Mouse (Mus musculus) 3T3-L1 (cell line): Measurements from ENCODE around the gene Abcc2.

Experiments used
- DNase-seq: peaks from one replicate; pipeline ENCODE4 v3.0.0-alpha.2; 2015; ENCODE audit warnings: low read depth, low spot score

Abcc2 gene

DNA sequence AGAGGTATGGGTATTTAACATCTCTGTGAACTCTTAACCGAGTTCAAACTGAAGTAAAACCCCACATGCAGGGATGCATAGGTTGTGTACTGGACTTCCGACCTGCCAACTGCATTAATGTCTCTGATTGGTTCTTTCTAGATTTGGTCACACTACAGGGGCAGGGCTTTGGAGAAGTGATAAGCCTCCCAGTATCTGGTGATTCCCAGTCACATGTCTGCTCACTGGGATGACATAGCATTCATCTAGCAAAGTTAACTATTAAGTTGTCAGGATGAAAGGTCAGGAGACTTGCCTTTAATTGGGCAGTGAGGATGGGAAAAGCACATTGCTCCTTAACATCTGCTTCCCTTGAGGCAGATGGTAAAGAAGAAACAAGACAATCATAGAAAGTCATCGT is at the start of gene Abcc2:
Gene Abcc2, plus strand, starts transcription at position 213 of the 400 bp plus-strand sequence.
- no peak for DNase-seq

DNA sequence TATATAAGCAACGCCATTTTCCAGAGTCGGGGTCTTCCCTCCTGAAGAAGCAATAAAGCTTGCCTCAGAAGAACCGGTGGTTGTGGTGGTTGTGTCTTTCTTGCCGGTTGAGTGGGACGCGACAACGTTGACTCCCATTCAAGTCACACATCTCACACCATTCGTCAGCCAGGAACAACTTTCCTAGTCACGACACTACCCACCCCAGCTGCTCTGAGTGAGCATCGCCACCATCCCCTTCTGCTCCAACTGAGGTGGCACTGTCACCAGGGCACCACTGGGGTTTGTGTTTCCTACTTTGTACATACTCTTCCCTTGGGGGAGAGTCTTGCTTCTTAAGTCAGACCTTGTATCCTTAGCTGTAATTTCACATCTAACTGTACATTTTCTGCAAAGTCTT is 43.6 kb upstream of the Abcc2 start:
- no peak for DNase-seq

DNA sequence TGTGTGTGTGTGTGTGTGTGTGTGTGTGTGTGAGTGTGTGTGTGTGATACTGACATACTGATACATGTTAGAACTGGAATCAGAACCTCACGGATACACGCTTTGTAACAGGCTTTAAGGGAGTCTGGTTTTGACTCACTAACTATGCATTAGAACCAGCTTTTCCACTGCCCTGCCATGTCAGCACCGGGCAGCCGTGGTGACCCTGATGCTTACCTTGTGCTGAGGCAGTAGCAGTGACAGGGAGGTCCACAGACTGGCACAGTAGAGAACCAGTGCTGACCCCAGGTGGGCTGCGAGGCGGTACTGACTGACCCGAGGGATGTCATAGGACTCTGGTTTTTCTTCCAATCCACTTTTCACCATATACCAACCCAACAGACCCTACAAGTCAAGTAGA is 38.6 kb upstream of the Abcc2 start:
- no peak for DNase-seq

DNA sequence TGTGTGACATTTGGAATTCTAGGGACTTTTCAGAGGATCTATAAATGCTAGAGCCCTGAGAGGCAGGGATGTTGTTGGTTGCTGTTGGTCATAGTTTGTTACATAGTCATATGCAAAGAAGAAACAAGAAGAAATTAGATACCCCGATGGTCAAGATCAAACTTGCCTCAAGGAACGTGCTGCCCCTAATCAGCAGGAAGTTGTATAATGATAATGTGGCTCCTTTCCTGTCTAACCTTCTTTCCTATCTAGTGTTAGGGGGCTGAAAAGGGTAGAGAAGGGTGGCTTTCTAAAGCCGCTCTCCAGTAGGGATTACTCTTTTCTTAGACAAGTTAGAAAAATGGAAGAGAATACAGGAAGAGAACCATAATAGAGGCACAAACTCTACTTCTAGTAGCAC is 36.3 kb upstream of the Abcc2 start:
- no peak for DNase-seq

DNA sequence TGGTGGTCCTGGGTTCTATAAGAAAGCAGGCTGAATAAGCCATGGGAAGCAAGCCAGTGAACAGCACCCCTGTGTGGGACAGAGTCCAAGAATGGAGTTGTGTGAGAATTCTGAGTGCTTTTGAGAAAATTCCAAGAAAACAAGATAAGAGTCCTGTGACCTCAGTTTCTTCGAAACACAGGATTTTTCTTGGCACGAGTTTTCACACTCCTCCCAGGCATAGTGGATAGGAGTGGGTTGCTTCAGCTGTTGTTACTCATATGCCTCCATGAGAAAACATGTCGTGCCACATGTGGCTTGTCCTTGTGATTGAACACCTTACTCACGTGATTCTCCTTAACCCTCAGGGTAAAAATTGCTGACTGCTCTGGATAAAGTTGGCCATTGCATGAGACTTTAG is 34.1 kb upstream of the Abcc2 start:
- no peak for DNase-seq

DNA sequence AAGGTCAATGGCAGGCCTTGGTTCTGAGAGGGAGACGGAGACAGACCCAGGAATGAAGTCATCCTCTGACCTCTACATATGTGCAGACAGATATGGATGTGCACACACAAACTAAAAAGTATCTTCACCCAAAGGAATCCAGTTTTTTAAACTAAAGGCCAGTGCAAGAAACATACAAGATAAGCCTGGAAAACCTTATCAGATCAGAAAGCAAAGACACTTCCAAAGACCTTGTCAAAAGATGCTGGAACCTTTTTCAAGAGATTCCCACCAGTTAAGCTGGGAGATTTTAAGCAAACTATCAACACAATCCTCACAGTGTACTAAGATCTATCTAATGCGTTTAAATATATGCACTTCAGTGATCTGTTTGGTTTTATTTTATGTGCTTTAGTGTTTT is 32.0 kb upstream of the Abcc2 start:
- DNase-seq, result no peak

DNA sequence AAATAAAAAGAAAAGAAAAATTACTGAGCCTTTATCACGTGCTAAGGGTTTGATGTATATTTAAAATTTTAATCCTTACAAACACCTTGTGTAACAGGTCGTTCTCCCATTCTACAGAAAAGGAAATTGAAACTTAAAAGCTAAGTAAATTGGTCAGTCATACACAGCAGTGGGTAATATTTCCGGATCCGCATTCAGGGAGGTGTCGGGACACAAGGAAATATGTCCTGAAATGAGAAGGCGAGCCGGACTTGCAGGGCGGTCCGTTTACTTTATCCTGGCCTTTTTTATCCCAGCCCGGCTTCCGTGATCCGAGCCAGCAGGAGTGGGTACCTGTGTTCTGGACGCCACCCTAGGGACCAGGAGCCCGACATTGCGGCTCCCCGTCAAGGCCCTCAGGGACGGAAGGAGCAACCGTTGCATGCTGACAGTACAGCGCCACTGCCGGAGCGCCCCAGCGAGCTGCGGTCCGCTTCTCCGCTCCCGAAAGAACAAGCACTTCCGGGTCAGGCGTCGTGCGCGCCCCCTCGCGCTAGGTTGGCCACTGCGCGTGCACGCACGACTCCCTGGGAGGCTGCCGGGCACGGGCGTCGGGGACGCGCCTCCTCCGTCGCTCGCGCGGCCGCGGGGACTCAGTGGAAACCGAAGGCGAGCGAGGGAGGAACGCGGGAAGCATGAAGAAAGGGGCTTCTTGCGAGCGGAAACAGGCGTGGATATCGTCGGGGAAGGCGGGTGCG is 29.3 kb upstream of the Abcc2 start, which contains the start of the genes Cutc and Cox15:
Gene Cutc, plus strand, starts transcription at position 508 of the 737 bp plus-strand sequence.
Gene Cox15, minus strand, starts transcription at position 512 of the 737 bp plus-strand sequence.
- peak; percentile 95 for DNase-seq

DNA sequence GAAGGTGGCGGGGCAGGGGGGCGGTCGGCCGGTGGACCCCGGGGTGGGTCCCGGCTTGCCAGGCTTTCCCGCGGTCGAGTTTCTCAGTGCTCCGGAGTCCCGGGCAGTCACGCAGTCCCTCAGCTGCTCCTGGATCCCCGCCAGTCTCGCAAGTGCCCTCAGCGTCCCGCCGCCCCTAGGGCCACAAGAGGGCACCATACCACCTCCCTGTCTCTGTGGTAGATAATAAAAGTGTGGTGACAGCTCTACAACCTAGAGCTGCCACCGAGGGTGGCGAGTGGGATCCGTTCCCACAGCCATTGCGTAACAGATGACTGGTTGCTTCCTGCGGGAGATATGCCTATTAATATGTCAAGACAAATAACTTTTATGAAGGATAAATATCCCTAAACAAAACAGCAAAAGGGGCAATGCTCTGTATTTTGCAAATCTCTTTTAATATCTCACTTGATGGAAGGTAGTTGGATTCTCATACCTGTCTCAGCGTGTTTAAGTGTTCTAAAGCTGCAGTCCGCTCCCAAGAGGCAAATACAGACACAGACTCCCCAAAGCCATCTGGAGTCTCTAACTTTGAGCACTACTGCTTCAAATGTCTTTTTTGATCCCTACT is 28.7 kb upstream of the Abcc2 start:
- peak; percentile 89 for DNase-seq

DNA sequence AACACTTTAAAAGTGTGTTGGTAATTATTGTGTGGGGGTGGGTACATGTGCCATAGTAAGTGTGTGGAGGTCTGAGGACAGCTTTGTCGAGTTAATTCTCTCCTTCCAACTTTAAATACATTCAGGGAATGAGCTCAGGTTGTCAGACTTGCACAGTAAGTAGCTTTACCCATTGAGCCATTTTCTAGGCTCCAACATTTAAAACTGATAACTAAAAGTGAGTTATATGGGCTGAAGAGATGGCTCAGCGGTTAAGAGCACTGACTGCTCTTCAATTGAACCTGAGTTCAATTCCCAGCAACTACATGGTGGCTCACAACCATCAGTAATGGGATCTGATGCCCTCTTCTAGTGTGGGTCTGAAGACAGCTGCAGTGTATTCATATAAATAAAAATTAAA is 27.8 kb upstream of the Abcc2 start:
- DNase-seq, result no peak

DNA sequence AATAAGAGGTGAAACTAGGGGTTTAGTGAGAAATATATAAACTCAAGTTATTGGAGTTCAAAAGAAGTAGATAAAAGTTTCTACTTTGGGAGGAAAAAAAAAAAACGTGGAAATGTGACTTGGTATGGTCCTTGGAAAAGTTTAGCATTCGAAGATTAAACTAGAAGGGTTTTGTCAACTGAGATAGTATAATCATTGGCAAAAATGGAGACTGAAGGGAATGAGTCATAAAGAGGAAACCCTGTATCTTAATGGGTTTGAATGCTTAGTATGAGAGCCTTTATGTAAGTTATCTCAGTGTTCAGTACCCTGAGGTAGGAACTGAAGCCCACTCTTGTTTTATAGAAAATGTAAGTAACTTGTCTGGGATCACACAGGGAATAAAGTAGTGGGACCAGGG is 27.1 kb upstream of the Abcc2 start:
- no peak for DNase-seq

DNA sequence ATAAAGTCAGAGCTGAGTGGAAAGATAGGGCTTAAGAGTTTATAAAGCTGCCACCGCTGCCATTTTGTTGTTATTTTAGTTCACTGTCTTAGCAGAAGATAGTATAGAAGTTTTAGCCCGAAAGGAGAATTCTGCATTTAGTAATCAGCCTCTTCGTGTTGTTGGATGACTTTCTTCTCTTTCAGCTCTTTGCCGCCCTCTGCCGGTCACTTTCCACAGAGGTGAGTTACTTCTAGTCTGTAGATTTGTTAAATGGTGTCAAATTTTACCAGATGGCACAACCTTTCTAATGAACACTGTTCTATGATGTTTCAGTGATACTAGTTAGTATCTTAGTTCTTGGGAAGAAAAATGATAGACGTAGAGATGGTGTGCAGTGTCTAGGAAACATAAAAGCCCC is 21.5 kb upstream of the Abcc2 start:
- DNase-seq, result peak; percentile 92

DNA sequence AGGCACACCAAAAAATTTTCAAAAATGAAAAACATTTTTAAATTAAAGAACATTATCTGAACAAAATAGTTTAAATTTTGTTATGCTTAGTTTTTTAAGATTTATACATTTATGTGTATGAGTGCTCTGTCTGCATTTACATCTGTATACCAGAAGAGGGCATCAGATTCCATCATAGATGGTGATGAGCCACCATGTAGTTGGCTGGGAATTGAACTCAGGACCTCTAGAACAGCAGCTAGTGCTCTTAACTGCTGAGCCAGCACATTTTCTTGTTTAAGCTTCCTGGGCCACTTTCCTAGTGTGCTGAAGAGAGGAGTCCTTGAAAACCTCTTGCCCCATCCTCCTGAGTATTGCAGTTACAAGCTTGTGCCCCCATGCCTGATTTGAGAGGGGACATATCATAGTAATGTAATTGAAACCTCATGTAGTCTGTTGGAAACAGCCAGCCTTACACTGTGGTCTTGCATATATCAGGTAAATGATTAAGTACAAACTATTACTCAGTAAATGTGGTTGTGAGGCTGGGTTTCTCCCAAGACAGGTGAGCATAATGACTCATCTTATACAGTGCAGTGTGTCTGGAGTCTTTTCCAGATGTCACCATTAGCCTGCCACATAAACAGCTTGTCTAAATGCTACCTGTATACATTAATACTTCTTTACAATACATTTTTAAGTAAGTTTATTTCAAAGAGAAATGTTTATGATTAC is 20.3 kb upstream of the Abcc2 start:
- DNase-seq, result no peak

DNA sequence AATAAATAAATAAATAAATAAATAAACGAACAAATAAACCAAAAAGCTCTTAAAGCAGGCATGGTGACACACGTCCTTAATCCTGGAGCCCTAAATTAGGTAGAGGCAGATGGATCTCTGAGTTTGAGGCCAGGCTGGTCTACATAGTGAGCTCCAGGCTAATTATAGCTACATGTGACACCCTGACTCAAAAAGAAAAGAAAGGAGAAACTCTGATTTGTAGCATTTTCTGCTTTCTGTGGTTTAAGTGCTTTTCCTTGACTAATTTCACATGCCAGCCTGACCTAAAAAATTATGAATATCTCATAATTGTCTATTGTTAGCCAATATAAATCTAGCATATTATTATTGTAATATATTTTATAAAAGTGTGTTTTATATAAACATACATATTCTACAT is 19.6 kb upstream of the Abcc2 start:
- no peak for DNase-seq

DNA sequence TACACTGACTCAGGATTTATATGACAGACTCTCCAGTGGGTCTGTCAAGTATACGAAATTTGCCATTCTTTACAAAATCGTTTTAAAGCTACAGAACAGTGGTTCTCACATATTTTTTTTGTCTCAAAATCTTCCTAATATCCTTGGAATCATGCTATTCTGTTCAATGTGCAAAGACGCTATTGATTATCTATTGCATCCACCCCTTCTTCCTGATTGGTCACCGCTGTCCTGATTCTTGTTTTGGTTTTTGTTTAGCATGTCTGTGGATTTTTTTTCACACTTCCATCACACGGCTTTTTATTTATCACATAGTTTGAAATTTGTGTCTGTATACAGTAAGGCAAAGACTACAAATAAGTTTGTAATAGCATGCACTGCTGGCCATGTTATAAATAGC is 15.5 kb upstream of the Abcc2 start:
- no peak for DNase-seq

DNA sequence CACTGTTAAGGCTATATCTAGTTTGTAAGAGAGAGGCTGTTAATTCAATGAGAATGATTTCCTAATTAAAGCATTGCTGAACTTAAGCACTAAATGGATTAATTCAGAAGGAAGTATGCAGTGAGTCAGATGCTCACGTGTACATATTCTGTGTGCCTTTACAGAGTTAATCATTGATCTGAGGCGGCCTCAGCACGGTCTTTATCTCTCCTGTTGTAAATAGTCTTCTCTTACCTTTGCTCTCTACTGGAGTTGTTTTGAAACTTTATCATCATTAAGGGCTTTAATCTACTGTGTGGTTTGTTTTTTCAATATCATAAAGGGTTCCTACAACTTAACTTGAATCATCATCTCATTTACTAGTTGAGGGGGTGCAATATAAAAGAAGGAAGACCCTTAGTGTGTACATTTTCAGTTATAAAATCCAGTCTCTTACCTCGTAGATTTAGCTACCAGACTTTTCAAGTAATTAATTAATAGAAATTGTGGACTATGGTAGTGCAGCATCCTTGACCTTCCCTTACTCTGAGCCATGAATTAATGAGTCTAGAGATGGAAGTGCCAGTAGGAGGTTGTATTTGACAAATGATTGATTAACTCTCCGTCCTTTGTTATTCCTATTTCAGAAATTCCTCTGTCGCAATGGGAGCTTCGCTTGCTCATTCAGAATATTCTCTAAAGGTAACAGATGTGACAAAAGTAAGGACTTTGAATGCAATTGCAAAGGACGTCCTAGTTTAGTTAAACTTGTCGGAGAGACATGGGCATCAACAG is 14.3 kb upstream of the Abcc2 start:
- DNase-seq, result no peak

DNA sequence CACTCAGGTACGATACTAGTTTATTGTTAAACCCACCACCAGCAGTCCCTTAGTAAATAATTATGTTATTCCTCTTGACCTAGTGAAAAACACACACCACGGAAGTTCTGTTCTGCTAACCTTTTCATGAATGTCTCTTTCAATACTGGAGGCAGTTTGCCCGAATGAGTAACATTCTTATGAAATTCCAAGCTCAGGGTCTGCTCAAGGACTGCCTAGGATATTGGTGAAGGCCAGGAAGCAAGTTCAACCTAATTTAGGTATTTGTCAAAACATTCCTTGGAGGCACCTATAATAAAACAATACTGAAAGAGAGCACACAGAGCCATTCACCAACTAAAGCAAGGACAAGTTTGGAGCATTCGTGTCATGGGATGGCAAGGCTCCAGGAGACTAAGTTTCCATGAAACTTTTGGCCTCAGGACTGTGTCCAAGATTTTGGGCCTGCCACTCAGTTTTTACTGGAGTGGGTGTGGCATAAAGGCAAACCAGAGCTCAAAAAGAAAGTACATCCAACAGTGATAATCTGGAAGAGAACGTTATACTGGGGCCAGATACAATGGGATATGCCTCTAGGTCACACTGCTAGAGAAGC is 12.5 kb upstream of the Abcc2 start:
- DNase-seq, result peak; percentile 35

DNA sequence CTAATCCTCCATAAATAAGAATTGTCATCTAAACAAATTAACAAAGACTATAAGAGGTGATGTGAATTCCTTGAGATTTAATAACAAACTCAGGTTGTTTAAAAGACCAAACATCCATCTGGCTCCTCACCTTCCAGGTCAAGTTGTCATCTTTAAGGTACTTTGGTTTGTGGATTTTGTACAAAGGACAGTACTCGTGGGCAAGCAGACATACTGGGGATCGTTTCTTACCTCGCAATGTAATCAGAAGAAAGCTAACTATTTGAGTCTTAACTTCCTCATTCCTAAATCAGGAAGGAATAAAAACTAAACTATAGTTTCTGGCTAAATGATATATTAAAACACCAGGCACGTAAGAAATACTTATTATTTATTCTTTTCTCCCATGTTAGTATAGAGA is 11.4 kb upstream of the Abcc2 start:
- no peak for DNase-seq

DNA sequence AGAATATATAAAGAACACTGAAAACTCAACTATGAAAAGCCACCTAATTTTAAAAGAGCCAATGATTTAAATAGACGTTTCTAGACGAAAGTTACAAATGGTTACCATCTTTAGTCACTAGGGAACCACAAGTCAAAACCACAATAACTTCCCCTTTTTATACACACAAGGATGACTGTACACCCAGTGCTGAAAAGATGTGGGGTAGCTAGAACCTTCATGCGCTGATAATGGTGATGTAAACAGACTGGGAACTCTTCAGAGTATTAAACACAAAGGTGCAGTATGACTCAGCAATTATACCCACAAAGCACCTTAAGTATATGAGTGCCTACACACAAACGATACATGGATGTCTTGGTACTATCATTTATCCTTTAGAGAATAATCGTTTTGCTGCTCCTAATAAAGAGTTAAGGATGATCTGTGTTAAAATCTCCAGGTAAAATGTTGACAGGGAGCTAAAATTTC is 10.5 kb upstream of the Abcc2 start:
- peak; percentile 42 for DNase-seq

DNA sequence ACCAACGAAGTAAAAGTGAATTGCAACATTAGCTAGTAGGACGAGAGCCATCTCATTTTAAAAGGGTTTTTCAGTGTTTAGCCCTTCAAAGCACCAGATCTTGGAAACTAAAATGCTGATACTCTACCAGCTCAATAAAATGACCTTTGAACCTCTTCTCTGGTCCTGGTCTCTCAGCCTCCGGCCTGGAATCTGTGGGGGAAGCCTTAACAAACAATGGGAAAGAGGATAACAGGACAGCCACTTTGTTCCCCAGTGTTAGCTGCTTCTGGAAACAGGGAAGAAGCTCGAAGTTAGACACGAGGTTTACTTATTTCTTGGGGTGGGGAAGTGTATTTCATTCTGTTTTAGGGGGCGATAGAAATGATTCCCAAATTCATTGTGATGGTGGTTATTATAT is 9.7 kb upstream of the Abcc2 start:
- no peak for DNase-seq

DNA sequence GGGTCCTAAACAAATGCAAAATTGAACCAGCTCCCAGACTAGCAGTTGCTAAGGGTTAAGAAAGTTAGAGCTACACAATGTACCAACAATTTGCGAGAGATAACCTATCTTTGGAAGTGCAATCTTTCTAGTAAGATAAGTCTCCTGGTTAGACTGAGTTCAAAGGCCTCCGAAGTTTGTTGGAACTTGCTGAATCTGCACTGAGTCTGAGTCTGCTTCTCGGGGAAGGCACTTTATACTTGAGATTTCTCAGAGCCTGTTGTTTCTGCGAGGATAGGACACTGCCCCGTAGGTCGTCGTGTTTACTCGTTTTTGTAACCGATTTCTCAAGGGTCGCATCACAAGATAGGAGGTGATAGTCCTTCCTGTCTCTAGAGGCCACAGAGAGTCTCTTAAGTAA is 6.6 kb upstream of the Abcc2 start:
- DNase-seq, result no peak

DNA sequence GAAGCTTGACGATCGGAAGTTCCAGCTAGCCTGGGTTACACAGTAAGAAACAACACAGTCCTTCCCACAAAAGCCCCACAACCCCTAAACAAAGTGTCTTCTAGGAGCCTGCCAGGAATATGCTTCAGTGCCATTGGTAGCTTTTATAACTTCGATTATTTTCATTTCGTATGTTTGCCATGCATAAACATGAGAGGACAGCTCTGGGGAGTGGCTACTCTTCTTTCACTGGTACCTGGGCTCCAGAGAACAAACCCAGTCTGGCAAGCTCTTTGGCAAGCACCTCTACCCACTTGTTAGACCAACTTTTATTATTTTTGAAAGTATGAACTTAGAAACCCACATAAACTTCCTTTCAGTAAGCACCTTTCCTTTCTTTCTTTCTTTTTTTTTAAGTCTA is 5.4 kb upstream of the Abcc2 start:
- DNase-seq, result no peak

DNA sequence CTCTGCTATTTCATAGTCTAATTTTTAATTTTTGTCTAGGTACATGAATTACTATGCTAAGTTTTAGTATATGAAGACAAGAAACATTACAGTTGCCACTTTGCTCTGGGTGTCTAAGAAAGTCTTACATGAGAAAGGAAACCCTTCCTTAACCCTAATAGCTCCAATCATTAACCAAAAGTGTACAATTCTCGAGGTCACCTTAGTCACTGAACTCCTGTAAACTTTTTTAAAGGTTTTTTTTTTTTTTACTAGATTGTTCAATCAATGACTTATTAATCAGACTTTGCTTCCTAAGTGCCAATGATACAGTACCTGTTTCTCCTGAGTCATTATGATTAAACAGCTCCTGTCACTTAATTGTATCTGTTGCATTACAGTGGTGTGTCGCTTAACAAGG is 4.7 kb upstream of the Abcc2 start:
- no peak for DNase-seq
